Mouse (Mus musculus) brain, embryonic 14.5 days (tissue): ENCODE results near the gene Zcchc2.

ENCODE experiments used
- CTCF ChIP-seq: fragments of 200-500 bp; IDR thresholded peaks from 2 replicates; pipeline ENCODE4 v1.5.1; 2012; ENCODE audit warnings: inconsistent platforms, mild to moderate bottlenecking, moderate library complexity, borderline replicate concordance; ENCODE audit not compliant: insufficient read depth, insufficient read length; ENCODE audit errors: extremely low read depth
- POLR2A ChIP-seq: fragments of 200-500 bp; IDR thresholded peaks from 2 replicates; pipeline ENCODE4 v1.6.1; 2012; ENCODE audit warnings: mild to moderate bottlenecking, inconsistent platforms, borderline replicate concordance; ENCODE audit not compliant: poor library complexity, insufficient read depth, insufficient read length, severe bottlenecking; ENCODE audit errors: extremely low read depth

DNA sequence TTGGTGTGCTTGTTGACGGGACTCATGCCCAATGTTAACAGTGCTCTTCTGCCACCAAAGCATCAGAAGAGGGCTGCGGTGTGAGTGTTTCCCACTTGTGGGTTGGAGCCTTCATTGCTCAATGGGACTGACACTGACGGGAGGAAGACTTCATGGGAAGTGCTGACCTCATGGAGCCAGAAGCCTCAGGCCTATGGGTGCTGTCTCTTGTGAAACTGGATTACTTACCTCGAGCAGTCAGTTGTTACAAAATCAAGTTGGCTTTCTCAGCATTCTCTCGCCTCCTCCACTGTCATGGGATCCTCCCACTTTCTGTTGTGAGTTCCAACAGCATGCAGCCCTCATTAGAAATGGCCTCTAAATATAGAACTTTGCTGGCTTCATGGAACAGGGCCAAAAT, 25.0 kb upstream of the Zcchc2 start:
- TF ChIP-seq CTCF: no peak
- no peak for TF ChIP-seq POLR2A
